In genomic region chr8:121978670-121979069, GRCm38 (mm10) we compare ENCODE assay signal across 17 mouse cellular contexts. TPM values are rescaled to one million over a fixed set of nuclear protein-coding genes. Genes with fewer than 3 reads are reported as not detected.
A peak's percentile ranks its signal among the peaks of the same experiment; 100 is the strongest.
DNase-seq lines count a peak whose midpoint lies in the region; TF ChIP-seq lines count a peak whose summit lies in the region.
"Had no signal": no experiment of that assay in that cellular context is flagged by ENCODE, and none has a peak within 500 bp of the region (broad histone marks: within the 10 kb centered on the region; RNA-seq: fewer than 3 reads in every experiment).

No protein-coding gene starts in this region.

- intact Hi-C loops in gastrocnemius, adult 2 months (cut with DNase I) = loop anchor here (1.0 to 10.0 kb wide), 4 partner anchors 161 to 356 kb away; no protein-coding TSS in a partner anchor

- H3K4me3 ChIP-seq in gastrocnemius, adult 2 months = peak overlapping the region; percentile 34
- H3K4me3 ChIP-seq: embryonic facial prominence, embryonic 13.5 days; embryonic facial prominence, embryonic 15.5 days; erythroblast, embryonic 14.5 days; forebrain, embryonic 10.5 days; forebrain, embryonic 12.5 days had no signal

- DNase-seq in gastrocnemius, adult 2 months = peak; percentile 82
- peak; percentile 49 for DNase-seq in gastrocnemius, postnatal 10 days
- DNase-seq in gastrocnemius, postnatal 25 days = peak; percentile 55
- DNase-seq in skeletal muscle tissue, adult 2 months (ENCODE audit: low read depth, low spot score) = peak; percentile 71
- DNase-seq in urinary bladder, postnatal 14 days (ENCODE audit: low spot score) = no peak
- DNase-seq in T-cell, adult 2 months (ENCODE audit: low spot score) = no peak
- DNase-seq in heart, adult 8-10 months (ENCODE audit: low spot score) = no peak
- DNase-seq: adrenal gland, postnatal 10 days; adrenal gland, postnatal 25 days had no signal

- peak overlapping the region; percentile 80 for H3K27ac ChIP-seq in gastrocnemius, adult 2 months
- H3K27ac ChIP-seq: embryonic facial prominence, embryonic 13.5 days; embryonic facial prominence, embryonic 15.5 days; forebrain, embryonic 10.5 days; forebrain, embryonic 12.5 days had no signal

- no peak for TF ChIP-seq CTCF in gastrocnemius, adult 2 months (IDR thresholded peaks at IDR 0.05)

RNA-seq across cellular contexts. Expression of gene Banp, which starts 29.1 kb away (rescaled TPM):
- 10 to 100 TPM in 1 of 2 experiments, 1 to 10 TPM in 1; 8.8 to 18.7 TPM for total RNA-seq in gastrocnemius, adult 2 months (2021)
- total RNA-seq in gastrocnemius, postnatal 10 days (2021) = 10 to 100 TPM in 1 of 2 experiments, 1 to 10 TPM in 1; 6.0 to 11.1 TPM
- total RNA-seq in gastrocnemius, postnatal 25 days (2021) = 10 to 100 TPM; 11.3 to 13.9 TPM
- 10 to 100 TPM in 3 of 4 experiments, 1 to 10 TPM in 1; 7.6 to 24.8 (median 17.2) TPM for total RNA-seq in heart, adult 8-10 months (2022)

RNA-seq across cellular contexts. Expression of gene Car5a, which starts 34.0 kb away (rescaled TPM):
- not detected for total RNA-seq in gastrocnemius, adult 2 months (2021)
- total RNA-seq in gastrocnemius, postnatal 10 days (2021) = not detected
- not detected for total RNA-seq in gastrocnemius, postnatal 25 days (2021)
- under 1 TPM in 1 of 4 experiments, not detected in 3; 0.23 TPM for total RNA-seq in heart, adult 8-10 months (2022)
- total RNA-seq: adrenal gland, adult 18-20 months; adrenal gland, postnatal 25 days; common myeloid progenitor, adult 5-6 weeks; MEL had no signal

Comparison
In these comparisons a context has a peak if more than half of its experiments do, and no peak if none do; other contexts are left out.
1. DNase-seq: peak in gastrocnemius, adult 2 months (single experiment), gastrocnemius, postnatal 10 days (single experiment), gastrocnemius, postnatal 25 days (single experiment) and skeletal muscle tissue, adult 2 months (single experiment); none in urinary bladder, postnatal 14 days (single experiment), T-cell, adult 2 months (single experiment) and heart, adult 8-10 months (single experiment).